Comparison of ENCODE assay signal across 14 mouse cellular contexts in genomic region chr2:158199281-158199680, GRCm38 (mm10). TPM values are rescaled to one million over a fixed set of nuclear protein-coding genes. Genes with fewer than 3 reads are reported as not detected.
DNase-seq lines count a peak whose midpoint lies in the region; ATAC-seq and TF ChIP-seq lines count a peak whose summit lies in the region.
"Had no signal": no experiment of that assay in that cellular context is flagged by ENCODE, and none has a peak within 500 bp of the region (broad histone marks: within the 10 kb centered on the region; RNA-seq: fewer than 3 reads in every experiment).

No protein-coding gene starts in this region.

- peak; percentile 97 for DNase-seq in heart, adult 11 months
- no peak for DNase-seq in liver, embryonic 13.5 days
- no peak for DNase-seq in liver, embryonic 11.5 days (ENCODE audit: low spot score)
- peak; percentile 37 for DNase-seq in embryo, embryonic 10.5 days (ENCODE audit: low spot score)
- DNase-seq in lung, postnatal 36 days = peak; percentile 74
- DNase-seq in frontal cortex, postnatal 14 days (ENCODE audit: low spot score in 2 of 2) = no peak
- DNase-seq in cerebellum, adult 2 months = no peak
- DNase-seq: cerebellum, postnatal 25 days; lung, embryonic 14.5 days had no signal

- TF ChIP-seq POLR2A in cerebellum, adult 2 months (IDR thresholded peaks at IDR 0.05; ENCODE audit: borderline replicate concordance, insufficient read depth, low read length) = no peak

- H3K4me3 ChIP-seq in heart, embryonic 11.5 days (ENCODE audit: low read depth, low read length) = no peak overlapping the region
- H3K4me3 ChIP-seq in liver, embryonic 13.5 days (replicated peaks) = no peak overlapping the region
- H3K4me3 ChIP-seq in liver, embryonic 11.5 days (ENCODE audit: low read depth, low read length) = no peak overlapping the region
- H3K4me3 ChIP-seq in cerebellum, adult 2 months (replicated peaks; ENCODE audit: insufficient read depth, low read depth, low read length) = no peak overlapping the region
- H3K4me3 ChIP-seq: left cerebral cortex, adult 2 months had no signal

- ATAC-seq in heart, embryonic 11.5 days (replicated peaks; ENCODE audit: insufficient number of reproducible peaks, low FRiP score, low TSS enrichment) = no peak
- ATAC-seq in liver, embryonic 13.5 days (ENCODE audit: low read depth) = peak; percentile 6; the same call in 1 of the 2 replicates
- ATAC-seq in liver, embryonic 11.5 days (replicated peaks; ENCODE audit: low FRiP score) = no peak

- H3K27ac ChIP-seq in heart, embryonic 11.5 days (ENCODE audit: low read depth, low read length) = no peak overlapping the region
- no peak overlapping the region for H3K27ac ChIP-seq in liver, embryonic 13.5 days
- H3K27ac ChIP-seq in liver, embryonic 11.5 days (ENCODE audit: low read depth, low read length) = no peak overlapping the region
- no peak overlapping the region for H3K27ac ChIP-seq in cerebellum, adult 2 months (ENCODE audit: insufficient read depth, low read length)
- H3K27ac ChIP-seq: left cerebral cortex, adult 2 months had no signal

- H3K4me1 ChIP-seq in heart, embryonic 11.5 days (ENCODE audit: control insufficient read depth, insufficient read depth, low read length) = peaks cover 3% of the 10 kb centered on the region; the same call in 1 of the 2 replicates
- no peaks in the 10 kb centered on the region; the same call in 1 of the 2 replicates for H3K4me1 ChIP-seq in liver, embryonic 13.5 days (replicated peaks)
- no peaks in the 10 kb centered on the region for H3K4me1 ChIP-seq in liver, embryonic 11.5 days (replicated peaks; ENCODE audit: control insufficient read depth, insufficient read depth, low read length)
- H3K4me1 ChIP-seq in cerebellum, adult 2 months (ENCODE audit: control insufficient read depth, insufficient read depth, low read length) = peaks cover 1% of the 10 kb centered on the region

- WGBS in heart, embryonic 11.5 days (ENCODE audit: insufficient replicate concordance) = 63% methylated on average over 3 of the region's 3 CpGs
- WGBS in liver, embryonic 13.5 days (ENCODE audit: insufficient replicate concordance) = 35% methylated on average over 3 of the region's 3 CpGs
- 39% methylated on average over 3 of the region's 3 CpGs for WGBS in liver, embryonic 11.5 days
- WGBS in cerebellum, adult 2 months = 47% methylated on average over 3 of the region's 3 CpGs

- no peaks in the 10 kb centered on the region for H3K9me3 ChIP-seq in heart, embryonic 11.5 days (replicated peaks; ENCODE audit: control insufficient read depth, low read length)
- no peaks in the 10 kb centered on the region for H3K9me3 ChIP-seq in liver, embryonic 13.5 days (replicated peaks)
- H3K9me3 ChIP-seq in liver, embryonic 11.5 days (ENCODE audit: control insufficient read depth, low read length) = no peaks in the 10 kb centered on the region

- TF ChIP-seq CTCF in cerebellum, adult 2 months (IDR thresholded peaks at IDR 0.05; ENCODE audit: borderline replicate concordance, insufficient read depth, low read depth, low read length) = no peak

- no peaks in the 10 kb centered on the region for H3K36me3 ChIP-seq in heart, embryonic 11.5 days (ENCODE audit: control insufficient read depth, insufficient read depth, low read length)
- H3K36me3 ChIP-seq in liver, embryonic 13.5 days = no peaks in the 10 kb centered on the region
- H3K36me3 ChIP-seq in liver, embryonic 11.5 days (ENCODE audit: control insufficient read depth, insufficient read depth, low read length) = no peaks in the 10 kb centered on the region

- no peak overlapping the region for H3K4me2 ChIP-seq in heart, embryonic 11.5 days
- H3K4me2 ChIP-seq in liver, embryonic 13.5 days = no peak overlapping the region
- H3K4me2 ChIP-seq in liver, embryonic 11.5 days = no peak overlapping the region
- H3K4me2 ChIP-seq: lung, embryonic 14.5 days had no signal

- 0 out of 2 replicates have a peak, but pooled peaks cover 3% of the 10 kb centered on the region for H3K27me3 ChIP-seq in heart, embryonic 11.5 days (ENCODE audit: control insufficient read depth, insufficient read depth, low read length)
- peaks cover 5% of the 10 kb centered on the region; the same call in 1 of the 2 replicates for H3K27me3 ChIP-seq in liver, embryonic 13.5 days
- no peaks in the 10 kb centered on the region for H3K27me3 ChIP-seq in liver, embryonic 11.5 days (replicated peaks; ENCODE audit: control insufficient read depth, insufficient read depth, low read length)
- H3K27me3 ChIP-seq in cerebellum, adult 2 months (ENCODE audit: control insufficient read depth, insufficient read depth, low read length) = no peaks in the 10 kb centered on the region

- no peak overlapping the region for H3K9ac ChIP-seq in heart, embryonic 11.5 days (ENCODE audit: low read depth, low read length)
- no peak overlapping the region for H3K9ac ChIP-seq in liver, embryonic 13.5 days
- no peak overlapping the region for H3K9ac ChIP-seq in liver, embryonic 11.5 days (ENCODE audit: low read depth, low read length)
- H3K9ac ChIP-seq: lung, embryonic 14.5 days had no signal

RNA-seq across cellular contexts. Expression of gene D630003M21Rik, which starts 29.7 kb away (rescaled TPM):
- polyA plus RNA-seq in heart, embryonic 11.5 days (2014; fragmentation: Nextera tagmentation; extraction: Ambion mirVana) = 0.37 and 0.57 TPM in 2 replicates
- polyA plus RNA-seq in liver, embryonic 13.5 days (2015; fragmentation: Nextera tagmentation; extraction: Ambion mirVana) = 0.31 and 0.47 TPM in 2 replicates
- polyA plus RNA-seq in liver, embryonic 11.5 days (2014; fragmentation: Nextera tagmentation; extraction: Ambion mirVana) = 0.53 and 0.81 TPM in 2 replicates
- 2.3 and 2.4 TPM in 2 replicates for polyA plus RNA-seq in cerebellum, adult 2 months (2012; rRNA removed)

RNA-seq across cellular contexts. Expression of gene Tgm2, which starts 53.0 kb away (rescaled TPM):
- polyA plus RNA-seq in heart, embryonic 11.5 days (2014; fragmentation: Nextera tagmentation; extraction: Ambion mirVana) = 129 and 130 TPM in 2 replicates
- 63.8 and 68.2 TPM in 2 replicates for polyA plus RNA-seq in liver, embryonic 13.5 days (2015; fragmentation: Nextera tagmentation; extraction: Ambion mirVana)
- polyA plus RNA-seq in liver, embryonic 11.5 days (2014; fragmentation: Nextera tagmentation; extraction: Ambion mirVana) = 49.5 and 49.7 TPM in 2 replicates
- polyA plus RNA-seq in cerebellum, adult 2 months (2012; rRNA removed) = 7.8 TPM in 2 replicates

RNA-seq across cellular contexts. Expression of gene Bpi, which starts 58.6 kb away (rescaled TPM):
- not detected in 2 replicates for polyA plus RNA-seq in heart, embryonic 11.5 days (2014; fragmentation: Nextera tagmentation; extraction: Ambion mirVana)
- polyA plus RNA-seq in liver, embryonic 13.5 days (2015; fragmentation: Nextera tagmentation; extraction: Ambion mirVana) = not detected in 2 replicates
- not detected in 2 replicates for polyA plus RNA-seq in liver, embryonic 11.5 days (2014; fragmentation: Nextera tagmentation; extraction: Ambion mirVana)
- polyA plus RNA-seq in cerebellum, adult 2 months (2012; rRNA removed) = not detected in 2 replicates
- polyA plus RNA-seq: heart, embryonic 16.5 days; intestine, embryonic 14.5 days; lung, embryonic 14.5 days; thymus, postnatal 0 days had no signal

Comparison
In these comparisons a context has a peak if more than half of its experiments do, and no peak if none do; other contexts are left out.
1. DNase-seq: peak in heart, adult 11 months (single experiment), embryo, embryonic 10.5 days (single experiment) and lung, postnatal 36 days (single experiment); none in liver, embryonic 13.5 days (single experiment), liver, embryonic 11.5 days (single experiment), frontal cortex, postnatal 14 days (0 of 2) and cerebellum, adult 2 months (0 of 2).